Mouse (Mus musculus) megakaryocyte-erythroid progenitor cell, adult 5-6 weeks (primary cell): ENCODE measurements at regions not wholly inside any gene's neighbourhood (a gene's known extent, or its start where the extent isn't known, plus 50 kb on each side); places are given as distances from the start of the nearest gene placed in this dataset.
"Not testable (repeated sequence)": the region's sequence is repeated elsewhere in the genome, so short reads cannot be mapped to it uniquely, and the experiment has no call there.

Source experiments
- ATAC-seq: replicated peaks from 2 replicates; pipeline ENCODE4 v1.8.0; 2016; ENCODE audit warnings: mild to moderate bottlenecking, inconsistent platforms; ENCODE audit not compliant: severe bottlenecking, poor library complexity, low FRiP score, low TSS enrichment

- ATAC-seq: no peak
Observed at GRCm38 (mm10) chr13:57087398-57087797, 191.6 kb upstream of the Trpc7 start.

- no peak for ATAC-seq
Observed at GRCm38 (mm10) chr13:57083751-57084150, 188.0 kb upstream of the Trpc7 start.

- ATAC-seq: no peak
Observed at GRCm38 (mm10) chr13:57070479-57070878, 174.7 kb upstream of the Trpc7 start.

- ATAC-seq: no peak
Observed at GRCm38 (mm10) chr13:57061656-57062055, 165.9 kb upstream of the Trpc7 start.

- no peak for ATAC-seq
Observed at GRCm38 (mm10) chr13:57061074-57061473, 165.3 kb upstream of the Trpc7 start.

- ATAC-seq: no peak
Observed at GRCm38 (mm10) chr13:57056786-57057185, 161.0 kb upstream of the Trpc7 start.

- no peak for ATAC-seq
Observed at GRCm38 (mm10) chr13:57055409-57056195, 159.8 kb upstream of the Trpc7 start.

GRCm38 (mm10) chr13:57053361-57053760 lies 157.6 kb upstream of the Trpc7 start:
- no peak for ATAC-seq

GRCm38 (mm10) chr13:57046130-57046529 lies 150.3 kb upstream of the Trpc7 start:
- not testable (repeated sequence) for ATAC-seq

- no peak for ATAC-seq
Observed at GRCm38 (mm10) chr13:57044455-57044854, 148.7 kb upstream of the Trpc7 start.

GRCm38 (mm10) chr13:57043316-57043974 lies 147.7 kb upstream of the Trpc7 start:
- ATAC-seq: no peak

- no peak for ATAC-seq
Observed at GRCm38 (mm10) chr13:57042514-57042913, 146.7 kb upstream of the Trpc7 start.

GRCm38 (mm10) chr13:57032871-57033270 lies 137.1 kb upstream of the Trpc7 start:
- no peak for ATAC-seq

- ATAC-seq: no peak
Observed at GRCm38 (mm10) chr13:57017553-57018341, 122.0 kb upstream of the Trpc7 start.

GRCm38 (mm10) chr13:57016465-57017272 lies 120.9 kb upstream of the Trpc7 start:
- ATAC-seq: no peak

GRCm38 (mm10) chr13:57007236-57007635 lies 111.4 kb upstream of the Trpc7 start:
- ATAC-seq: not testable (repeated sequence)

- ATAC-seq: no peak
Observed at GRCm38 (mm10) chr13:57003565-57004132, 107.9 kb upstream of the Trpc7 start.

GRCm38 (mm10) chr13:56992022-56992421 lies 96.2 kb upstream of the Trpc7 start:
- ATAC-seq: no peak

GRCm38 (mm10) chr13:56974063-56974462 lies 78.3 kb upstream of the Trpc7 start:
- ATAC-seq: no peak
